Mouse (Mus musculus) lung, embryonic 15.5 days (tissue): Measurements from ENCODE around the gene Mecr. TPM values are rescaled to one million over a fixed set of nuclear protein-coding genes. Genes with fewer than 3 reads are reported as not detected.
A peak's percentile ranks its signal among the peaks of the same experiment; 100 is the strongest.

Source experiments
- ATAC-seq: fragments of 200-750 bp; cut with Nextera tagmentation; 2 replicates; pipeline ENCODE4 v1.8.0; 2017; ENCODE audit warnings: moderate number of reproducible peaks, borderline replicate concordance; ENCODE audit not compliant: low FRiP score, low TSS enrichment; ENCODE audit errors: extremely low read depth
- H3K27ac ChIP-seq: fragments of 300-500 bp; sonication (generic); 2 replicates; pipeline ENCODE4 v1.5.1; 2015; ENCODE audit warnings: moderate library complexity, mild to moderate bottlenecking, inconsistent platforms
- H3K27me3 ChIP-seq: fragments of 300-500 bp; sonication (generic); 2 replicates; pipeline ENCODE4 v1.6.1; 2015; ENCODE audit warnings: inconsistent platforms
- H3K36me3 ChIP-seq: fragments of 300-500 bp; sonication (generic); 2 replicates; pipeline ENCODE4 v1.6.1; 2015; ENCODE audit warnings: inconsistent platforms
- H3K4me1 ChIP-seq: fragments of 300-500 bp; sonication (generic); 2 replicates; pipeline ENCODE4 v1.6.1; 2015; ENCODE audit warnings: inconsistent platforms
- H3K4me2 ChIP-seq: fragments of 300-500 bp; sonication (generic); 2 replicates; pipeline ENCODE4 v1.6.1; 2015; ENCODE audit warnings: inconsistent platforms, mild to moderate bottlenecking, moderate library complexity
- H3K4me3 ChIP-seq: fragments of 300-500 bp; sonication (generic); 2 replicates; pipeline ENCODE4 v1.5.1; 2015; ENCODE audit warnings: mild to moderate bottlenecking, inconsistent platforms
- H3K9ac ChIP-seq: fragments of 300-500 bp; sonication (generic); 2 replicates; pipeline ENCODE4 v1.6.1; 2015; ENCODE audit warnings: inconsistent platforms
- H3K9me3 ChIP-seq: fragments of 300-500 bp; sonication (generic); 2 replicates; pipeline ENCODE4 v1.6.1; 2016; ENCODE audit warnings: inconsistent platforms
- WGBS: fragments of 180-500 bp; shearing (Covaris S2); methylation state at CpG from one replicate; pipeline ENCODE4 v1.1.7; 2015; 5-methylcytosine and 5-hydroxymethylcytosine counted together
- polyA plus RNA-seq: library from polyadenylated mRNA; unstranded; fragments of >200 nt; fragmentation: Nextera tagmentation; extraction: Ambion mirVana; gene quantifications from 2 replicates; pipeline ENCODE4 v1.2.1, GENCODE M21; 2015

Mecr gene
- polyA plus RNA-seq, 1 experiment from 2014 or later: 47.6 TPM

DNA sequence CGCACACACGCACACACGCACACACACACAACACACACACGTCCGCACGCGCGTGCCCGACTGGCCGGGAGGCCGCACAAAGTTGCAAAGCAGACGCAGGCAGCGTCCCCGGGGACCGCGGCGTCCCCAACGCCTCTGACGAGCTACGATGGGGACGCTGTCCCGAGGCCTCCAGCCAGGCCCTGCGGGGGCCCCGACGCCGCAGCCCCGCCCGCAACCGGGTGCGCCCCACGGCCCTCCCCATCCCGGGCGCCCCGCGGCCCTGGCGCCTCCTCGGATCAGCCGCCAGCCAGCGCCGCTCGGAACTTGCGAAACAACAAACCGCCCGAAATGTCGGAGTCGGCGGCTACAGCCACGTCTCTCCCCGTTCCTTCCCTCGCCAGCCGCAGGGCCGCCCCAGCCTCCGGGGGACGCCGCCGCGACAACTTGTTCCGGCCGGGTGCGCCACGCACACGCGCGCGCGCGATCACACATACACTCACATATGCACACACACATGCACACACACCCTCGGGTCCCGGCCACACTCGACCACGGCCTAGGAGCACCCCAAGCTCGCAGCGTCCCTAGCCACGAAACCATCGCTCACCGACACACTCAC is 6.3 kb upstream of the Mecr start:
- Histone ChIP-seq H3K27ac (no peak overlapping the region), H3K4me2 (peak overlapping the region; percentile 97), H3K9ac (peak overlapping the region; percentile 79), H3K36me3 (no peaks in the 10 kb centered on the region), H3K4me3 (peak overlapping the region; percentile 70), H3K27me3 (peaks cover 46% of the 10 kb centered on the region), H3K9me3 (no peaks in the 10 kb centered on the region), H3K4me1 (peaks cover 30% of the 10 kb centered on the region)
- WGBS: under 1% methylated on average over 72 of the region's 76 CpGs
- ATAC-seq: peak; percentile 19; the same call in 1 of the 2 replicates

DNA sequence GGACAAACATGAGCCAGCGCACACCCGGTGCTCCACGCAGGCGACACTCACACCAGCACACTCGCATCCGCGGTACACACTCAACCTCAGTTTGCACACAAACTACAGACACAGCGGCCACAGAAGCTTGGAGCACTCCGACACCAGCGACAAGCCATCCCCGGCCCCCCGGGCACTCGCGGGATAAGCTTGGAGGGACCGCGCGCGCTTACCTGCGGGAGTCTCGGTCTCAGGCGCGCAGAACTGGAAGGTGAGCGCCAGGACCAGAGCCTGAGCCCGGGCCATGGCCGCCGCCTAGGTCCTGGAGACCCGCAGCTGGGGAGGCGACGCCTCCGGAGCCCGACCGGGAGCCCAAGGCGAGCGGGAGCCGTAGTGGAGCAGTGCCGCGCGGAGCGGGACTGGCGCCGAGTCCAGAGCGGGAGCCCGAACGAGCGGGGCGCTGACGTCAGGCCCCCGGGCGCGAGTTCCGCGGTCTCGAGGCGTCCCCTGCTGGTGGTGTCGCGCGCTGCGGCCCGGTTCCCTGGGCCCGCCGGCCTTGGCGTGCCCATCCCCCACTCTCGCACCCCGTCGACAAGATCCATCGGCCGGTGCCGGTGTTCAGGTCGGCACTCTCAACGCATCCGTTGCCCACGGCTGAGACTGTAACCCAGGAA is 5.3 kb upstream of the Mecr start, which contains the start of gene Ptpru:
TSS of gene Ptpru (minus strand) at position 417 of the 653 bp plus-strand sequence.
- H3K27me3 ChIP-seq: peaks cover 48% of the 10 kb centered on the region
- peak within 1 kb of the TSS; percentile 97 for H3K4me2 ChIP-seq
- H3K27ac ChIP-seq: no peak within 1 kb of the TSS
- H3K4me1 ChIP-seq: peaks cover 32% of the 10 kb centered on the region
- H3K4me3 ChIP-seq: peak within 1 kb of the TSS; percentile 70
- no peaks in the 10 kb centered on the region for H3K36me3 ChIP-seq
- ATAC-seq: peak; percentile 85
- under 1% methylated on average over 65 of the region's 72 CpGs for WGBS
- peak within 1 kb of the TSS; percentile 79 for H3K9ac ChIP-seq
- no peaks in the 10 kb centered on the region for H3K9me3 ChIP-seq

DNA sequence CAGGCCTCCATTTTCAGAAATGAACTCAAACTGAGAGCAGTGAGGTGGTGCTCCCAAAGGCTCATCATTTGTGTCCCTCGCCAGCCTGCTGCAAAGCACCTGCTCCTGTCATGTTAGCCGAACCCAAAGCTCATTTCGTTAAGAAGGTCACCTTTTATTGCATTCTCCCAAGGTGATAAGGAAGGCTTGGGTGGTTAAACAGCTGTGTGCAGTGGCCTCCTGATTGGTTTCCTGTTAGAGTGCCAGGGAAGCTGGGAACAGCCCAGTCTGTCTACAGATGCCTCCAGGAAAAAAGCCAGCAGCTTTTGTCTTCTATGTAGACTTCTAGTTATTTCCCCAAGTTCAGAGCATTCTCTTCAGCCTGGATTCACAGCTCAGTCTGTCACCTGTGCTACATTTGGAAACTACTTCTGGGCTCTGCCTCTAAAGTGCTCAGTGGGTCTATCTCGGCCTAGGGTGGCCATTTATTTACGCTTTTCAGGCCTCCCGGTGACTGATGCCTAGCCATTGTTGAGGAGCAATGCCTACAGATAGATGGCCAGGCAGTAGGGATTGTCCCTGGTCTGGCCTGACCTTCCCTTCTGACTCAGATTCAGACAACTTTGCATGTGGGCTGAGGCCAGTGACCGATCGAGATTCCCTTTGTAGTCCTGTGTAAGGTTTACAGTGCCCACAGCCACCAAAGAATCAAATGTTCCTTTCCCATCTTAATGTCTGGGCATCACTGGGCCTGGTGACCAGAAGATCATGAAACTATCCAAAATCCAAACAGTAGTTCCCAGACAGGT is 2.9 kb downstream of the Mecr start:
- peaks cover 34% of the 10 kb centered on the region for H3K4me1 ChIP-seq
- H3K9ac ChIP-seq: no peak overlapping the region
- WGBS: 71% methylated on average over 8 of the region's 8 CpGs
- H3K4me3 ChIP-seq: no peak overlapping the region
- H3K36me3 ChIP-seq: no peaks in the 10 kb centered on the region
- H3K27ac ChIP-seq: no peak overlapping the region
- no peak for ATAC-seq
- no peaks in the 10 kb centered on the region for H3K9me3 ChIP-seq
- H3K4me2 ChIP-seq: no peak overlapping the region
- peaks cover 7% of the 10 kb centered on the region; the same call in 1 of the 2 replicates for H3K27me3 ChIP-seq

- Histone ChIP-seq H3K9ac (no peak overlapping the region), H3K27me3 (no peaks in the 10 kb centered on the region), H3K27ac (no peak overlapping the region), H3K4me1 (peaks cover 30% of the 10 kb centered on the region), H3K4me3 (no peak overlapping the region), H3K36me3 (no peaks in the 10 kb centered on the region), H3K9me3 (no peaks in the 10 kb centered on the region), H3K4me2 (no peak overlapping the region)
- no peak for ATAC-seq
- WGBS: 42% methylated on average over 6 of the region's 6 CpGs
Measured at GRCm38 (mm10) chr4:131848082-131848481, 4.8 kb downstream of the Mecr start.

GRCm38 (mm10) chr4:131849986-131850638 is 6.8 kb downstream of the Mecr start:
- no peaks in the 10 kb centered on the region for H3K27me3 ChIP-seq
- H3K4me2 ChIP-seq: no peak overlapping the region
- no peaks in the 10 kb centered on the region for H3K9me3 ChIP-seq
- no peak overlapping the region for H3K9ac ChIP-seq
- WGBS: 30% methylated on average over 5 of the region's 5 CpGs
- H3K27ac ChIP-seq: peak overlapping the region; percentile 78
- peaks cover 16% of the 10 kb centered on the region; the same call in 1 of the 2 replicates for H3K4me1 ChIP-seq
- ATAC-seq: peak; percentile 62; the same call in 1 of the 2 replicates
- no peak overlapping the region for H3K4me3 ChIP-seq
- H3K36me3 ChIP-seq: no peaks in the 10 kb centered on the region

GRCm38 (mm10) chr4:131854950-131855349 is 11.7 kb downstream of the Mecr start:
- no peaks in the 10 kb centered on the region for H3K27me3 ChIP-seq
- no peak overlapping the region for H3K9ac ChIP-seq
- no peak overlapping the region for H3K4me2 ChIP-seq
- no peaks in the 10 kb centered on the region for H3K9me3 ChIP-seq
- peaks cover 9% of the 10 kb centered on the region for H3K36me3 ChIP-seq
- no peak overlapping the region for H3K27ac ChIP-seq
- H3K4me1 ChIP-seq: peaks cover 8% of the 10 kb centered on the region; the same call in 1 of the 2 replicates
- ATAC-seq: no peak
- no peak overlapping the region for H3K4me3 ChIP-seq
- 73% methylated on average over 5 of the region's 5 CpGs for WGBS

GRCm38 (mm10) chr4:131860492-131861340 is 17.4 kb downstream of the Mecr start:
- no peak overlapping the region for H3K4me3 ChIP-seq
- ATAC-seq: peak; percentile 55; the same call in 1 of the 2 replicates
- no peak overlapping the region for H3K9ac ChIP-seq
- no peaks in the 10 kb centered on the region for H3K27me3 ChIP-seq
- H3K4me2 ChIP-seq: no peak overlapping the region
- H3K4me1 ChIP-seq: no peaks in the 10 kb centered on the region
- H3K36me3 ChIP-seq: peaks cover 36% of the 10 kb centered on the region
- no peak overlapping the region for H3K27ac ChIP-seq
- 46% methylated on average over 15 of the region's 15 CpGs for WGBS
- no peaks in the 10 kb centered on the region for H3K9me3 ChIP-seq

- Histone ChIP-seq H3K4me3 (no peak overlapping the region), H3K36me3 (peaks cover 36% of the 10 kb centered on the region), H3K9me3 (no peaks in the 10 kb centered on the region), H3K9ac (no peak overlapping the region), H3K27ac (no peak overlapping the region), H3K4me1 (no peaks in the 10 kb centered on the region), H3K27me3 (no peaks in the 10 kb centered on the region), H3K4me2 (no peak overlapping the region)
- WGBS: 73% methylated on average over 4 of the region's 4 CpGs
- no peak for ATAC-seq
Measured at GRCm38 (mm10) chr4:131861341-131861739, 18.1 kb downstream of the Mecr start.

GRCm38 (mm10) chr4:131872672-131873292 is 29.5 kb downstream of the Mecr start:
- WGBS: 5% methylated on average over 11 of the region's 11 CpGs
- Histone ChIP-seq H3K27me3 (no peaks in the 10 kb centered on the region), H3K9ac (peak overlapping the region; percentile 69), H3K27ac (peak overlapping the region; percentile 88), H3K9me3 (no peaks in the 10 kb centered on the region), H3K4me1 (peaks cover 30% of the 10 kb centered on the region), H3K4me3 (peak overlapping the region; percentile 98), H3K36me3 (no peaks in the 10 kb centered on the region), H3K4me2 (peak overlapping the region; percentile 60)
- peak; percentile 12; the same call in 1 of the 2 replicates for ATAC-seq

GRCm38 (mm10) chr4:131873293-131874168 is 30.3 kb downstream of the Mecr start, which contains the start of gene Srsf4:
TSS of gene Srsf4 (plus strand) at chr4:131873617.
- Histone ChIP-seq H3K36me3 (no peaks in the 10 kb centered on the region), H3K27ac (peak within 1 kb of the TSS; percentile 100), H3K9me3 (no peaks in the 10 kb centered on the region), H3K27me3 (no peaks in the 10 kb centered on the region), H3K4me2 (peak within 1 kb of the TSS; percentile 65), H3K9ac (peak within 1 kb of the TSS; percentile 100), H3K4me3 (peak within 1 kb of the TSS; percentile 98), H3K4me1 (peaks cover 37% of the 10 kb centered on the region)
- 2% methylated on average over 64 of the region's 116 CpGs for WGBS
- peak; percentile 98 for ATAC-seq
